Mouse (Mus musculus): ENCODE results near the gene Gpr162. TPM values are rescaled to one million over a fixed set of nuclear protein-coding genes. Genes with fewer than 3 reads are reported as not detected.
"Not testable (repeated sequence)": the region's sequence is repeated elsewhere in the genome, so short reads cannot be mapped to it uniquely, and the experiment has no call there.

Gene Gpr162
- total RNA-seq, 4 experiments from 2014 or later, result not detected

DNA sequence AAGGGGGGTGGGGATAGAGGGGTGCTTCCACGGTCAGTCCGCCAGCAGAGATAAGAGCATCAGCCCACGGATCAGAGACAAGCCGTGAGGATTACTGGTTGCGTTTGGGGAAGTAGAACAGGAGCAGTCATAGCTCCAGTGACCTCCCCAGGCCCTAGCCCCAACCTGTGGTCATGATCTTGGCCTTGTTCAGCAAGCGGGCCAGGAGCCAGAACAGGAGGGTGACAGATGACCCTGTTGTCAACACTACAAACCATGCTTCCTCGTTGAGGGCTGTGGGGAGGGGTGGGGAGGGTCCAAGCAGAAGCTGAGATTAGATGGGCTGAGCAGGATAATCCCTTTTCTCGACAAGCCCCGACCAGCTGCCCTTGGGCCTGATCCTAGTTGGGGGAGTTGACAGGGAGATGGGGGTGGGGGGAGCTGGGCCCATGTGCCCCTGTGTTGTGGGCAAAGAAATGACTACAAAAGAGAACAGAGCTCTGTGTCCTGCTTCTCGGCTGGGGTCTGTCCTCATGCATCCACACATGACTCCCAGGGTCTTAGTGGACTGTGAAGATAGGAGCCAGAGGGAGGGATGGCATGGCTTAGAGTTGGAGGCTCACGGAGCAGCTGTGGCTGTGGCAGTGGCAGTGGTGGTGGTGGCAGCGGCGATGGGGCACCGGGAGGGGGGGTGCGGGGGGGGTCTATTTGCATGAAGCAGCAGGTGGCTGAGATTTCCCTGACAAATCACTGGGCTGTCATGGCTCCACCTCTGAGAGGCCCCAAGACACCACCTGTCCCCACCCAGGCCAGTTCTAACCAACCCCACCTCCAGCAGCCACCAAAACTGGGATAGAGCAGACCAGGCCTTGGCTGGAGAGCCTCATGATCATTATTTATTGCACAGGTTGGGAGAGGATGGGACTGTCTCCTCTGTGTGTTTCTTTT lies 23.3 kb downstream of the Gpr162 start, which contains the start of gene Gnb3:
Gene Gnb3, minus strand, starts transcription at position 35 of the 927 bp plus-strand sequence.
- no peak for DNase-seq (ENCODE audit: low spot score in 2 of 2)

DNA sequence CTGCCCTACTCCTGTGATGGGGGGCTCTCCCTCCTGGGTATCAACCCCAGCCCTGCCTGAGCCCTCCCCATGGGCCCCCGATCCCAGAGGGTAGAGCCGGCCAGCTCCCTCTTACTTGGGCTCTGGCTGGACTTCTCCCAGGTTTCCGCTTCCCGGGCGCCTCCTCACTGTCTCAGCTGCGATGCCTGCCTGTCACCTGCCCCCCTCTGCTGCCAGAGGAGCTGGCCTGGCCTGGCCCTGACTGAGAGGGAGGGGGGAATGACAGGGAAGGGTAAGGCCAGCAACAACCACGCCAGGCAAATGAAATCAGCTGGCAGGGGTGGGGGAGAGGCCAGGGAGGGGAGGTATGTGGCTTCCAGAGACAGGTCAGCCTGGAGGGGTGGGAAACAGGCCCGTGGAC lies 24.0 kb downstream of the Gpr162 start:
- peak; percentile 20 to 65 for DNase-seq (ENCODE audit: low spot score in 2 of 2)

DNA sequence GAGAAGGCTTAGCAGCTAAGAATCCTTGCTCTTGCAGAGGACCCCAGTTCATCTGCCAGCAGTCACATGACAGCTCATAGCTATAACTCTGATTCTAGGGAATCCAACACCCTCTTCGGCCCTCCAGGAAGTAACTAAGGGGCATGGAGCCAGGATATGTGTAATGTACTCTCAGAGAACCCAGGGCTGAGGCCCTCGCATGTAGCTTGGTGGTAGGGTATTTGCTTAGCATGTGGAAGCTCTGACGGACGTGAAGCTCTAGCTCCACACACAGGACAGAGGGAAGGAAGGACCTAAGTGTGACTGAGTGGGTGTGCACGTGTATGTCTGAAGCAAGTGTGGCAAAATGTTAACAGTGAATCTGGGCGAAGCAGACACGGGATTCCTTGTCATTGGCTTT lies 27.4 kb downstream of the Gpr162 start:
- DNase-seq (ENCODE audit: low spot score in 2 of 2), result no peak

GRCm38 (mm10) chr6:124835531-124835930 lies 28.3 kb downstream of the Gpr162 start:
- DNase-seq (ENCODE audit: low spot score in 2 of 2), result no peak

DNA sequence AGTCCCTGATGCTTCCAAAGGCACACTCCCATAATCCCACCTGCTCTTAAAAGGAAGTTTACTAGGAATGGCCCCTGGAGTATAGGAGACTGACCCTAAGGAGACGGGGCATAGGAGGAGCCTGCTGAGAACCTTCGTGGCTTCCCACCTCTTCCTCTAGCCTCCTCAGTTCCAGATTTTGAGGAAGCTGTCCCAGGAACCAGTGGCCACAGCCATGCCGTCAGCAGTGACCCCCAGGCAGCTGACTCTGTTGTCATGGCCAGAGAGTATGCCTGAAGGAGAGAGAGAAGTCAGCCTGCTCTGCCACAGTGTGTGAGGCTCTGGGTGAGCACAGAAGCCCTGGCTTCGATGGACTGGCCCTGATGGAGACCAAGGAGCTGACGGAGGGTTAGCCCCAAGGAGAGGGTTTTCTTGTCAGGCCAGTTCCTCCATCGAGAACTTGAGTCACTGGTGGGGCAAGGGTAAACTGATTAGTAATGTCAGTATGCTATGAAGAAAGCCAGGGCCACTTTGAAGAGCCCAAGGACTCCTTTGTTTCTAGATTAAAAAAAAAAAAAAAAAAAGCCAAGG lies 29.2 kb downstream of the Gpr162 start:
- DNase-seq (ENCODE audit: low spot score in 2 of 2), result no peak

GRCm38 (mm10) chr6:124831649-124832048 lies 32.1 kb downstream of the Gpr162 start:
- no peak for DNase-seq (ENCODE audit: low spot score in 2 of 2)

DNA sequence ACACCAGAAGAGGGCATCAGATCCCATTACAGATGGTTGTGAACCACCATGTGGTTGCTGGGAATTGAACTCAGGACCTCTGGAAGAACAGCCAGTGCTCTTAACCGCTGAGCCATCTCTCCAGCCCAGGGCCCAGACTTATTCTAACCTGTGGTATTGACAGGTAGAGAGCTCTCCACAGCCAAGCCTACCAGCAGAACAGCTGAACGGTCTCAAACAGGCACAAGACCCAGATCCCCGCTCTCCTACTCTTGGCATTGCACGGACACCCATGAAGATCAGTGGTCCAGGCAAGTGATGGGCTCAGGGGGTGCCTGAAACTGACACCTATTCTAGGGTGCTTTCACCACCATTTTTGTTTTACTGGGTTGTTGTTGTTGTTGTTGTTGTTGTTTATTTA lies 32.6 kb downstream of the Gpr162 start:
- not testable (repeated sequence) for DNase-seq (ENCODE audit: low spot score in 2 of 2)

- DNase-seq (ENCODE audit: low spot score in 2 of 2), result peak; percentile 89 to 91
Observed at GRCm38 (mm10) chr6:124829799-124830700, 33.7 kb downstream of the Gpr162 start.

DNA sequence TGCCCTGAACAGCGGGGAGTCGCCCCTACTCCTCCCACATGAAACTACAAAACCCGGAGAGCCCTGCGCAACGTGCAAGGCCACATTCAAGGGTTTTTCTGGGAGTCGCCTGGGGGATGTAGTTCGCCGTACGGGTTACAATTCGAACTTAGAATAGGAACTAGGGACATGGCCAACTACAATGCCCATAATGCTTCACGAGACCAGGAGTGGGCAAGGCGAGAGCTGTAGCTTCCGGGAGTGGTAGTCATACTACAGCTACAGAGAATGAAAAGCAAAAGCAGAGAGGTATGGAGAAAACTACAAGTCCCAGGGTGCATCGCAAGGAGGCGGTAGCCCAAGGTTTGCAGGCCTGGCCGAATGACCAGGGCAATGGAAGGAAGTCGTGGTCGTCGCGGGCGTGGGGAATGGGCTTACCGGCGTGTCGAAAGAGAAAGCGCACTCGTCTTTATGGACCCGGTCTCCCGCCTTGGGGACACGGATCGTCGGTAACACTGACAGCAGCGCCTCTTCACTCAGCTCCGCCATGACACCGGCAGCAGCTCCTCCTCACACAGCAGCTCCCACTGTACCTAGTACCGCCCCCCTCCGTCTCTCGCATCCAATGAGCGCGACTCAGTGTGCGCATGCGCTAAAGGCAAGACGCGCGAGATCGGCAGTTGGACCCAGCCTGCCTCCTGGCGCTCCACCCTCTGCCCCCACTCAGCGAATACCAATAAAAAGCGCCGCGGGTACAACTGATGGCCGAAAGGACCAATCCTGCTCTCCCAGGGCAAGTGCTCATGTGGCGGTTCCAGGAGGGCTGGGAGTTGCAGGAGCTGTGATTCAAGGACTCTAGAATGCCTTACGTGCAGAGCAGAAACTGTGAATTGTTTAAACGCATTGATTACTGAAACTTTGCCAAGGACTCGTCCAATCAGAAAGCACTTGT lies 34.6 kb downstream of the Gpr162 start, which contains the start of the genes Usp5 and Cdca3:
Gene Usp5, minus strand, starts transcription at position 617 of the 931 bp plus-strand sequence.
Gene Cdca3, plus strand, starts transcription at position 680 of the 931 bp plus-strand sequence.
- DNase-seq (ENCODE audit: low spot score in 2 of 2), result peak; percentile 98 to 99

DNA sequence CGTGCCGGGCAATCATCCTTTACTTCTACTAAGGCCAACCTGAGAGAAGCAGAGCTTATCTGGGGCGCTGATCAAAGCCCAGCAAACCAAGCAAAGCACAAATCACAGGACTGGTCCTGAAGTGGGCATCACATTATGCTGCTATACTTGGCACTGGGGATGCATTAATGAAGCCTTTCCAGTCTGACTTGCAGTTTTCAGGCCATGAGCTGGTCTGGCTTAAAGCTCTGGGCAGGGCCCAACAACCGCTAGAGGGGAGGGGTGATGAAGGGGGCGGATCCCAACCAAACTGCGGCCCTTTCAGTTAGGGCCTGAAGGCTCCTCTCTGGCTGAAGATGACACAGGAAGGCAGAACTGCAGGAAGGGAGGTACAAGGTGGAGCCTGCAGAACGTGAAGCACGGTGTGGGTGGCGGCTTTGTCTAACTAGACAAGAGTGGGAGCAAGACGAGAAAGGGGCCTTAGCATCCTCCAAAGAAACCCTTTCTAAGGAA lies 35.6 kb downstream of the Gpr162 start:
- DNase-seq (ENCODE audit: low spot score in 2 of 2), result no peak

DNA sequence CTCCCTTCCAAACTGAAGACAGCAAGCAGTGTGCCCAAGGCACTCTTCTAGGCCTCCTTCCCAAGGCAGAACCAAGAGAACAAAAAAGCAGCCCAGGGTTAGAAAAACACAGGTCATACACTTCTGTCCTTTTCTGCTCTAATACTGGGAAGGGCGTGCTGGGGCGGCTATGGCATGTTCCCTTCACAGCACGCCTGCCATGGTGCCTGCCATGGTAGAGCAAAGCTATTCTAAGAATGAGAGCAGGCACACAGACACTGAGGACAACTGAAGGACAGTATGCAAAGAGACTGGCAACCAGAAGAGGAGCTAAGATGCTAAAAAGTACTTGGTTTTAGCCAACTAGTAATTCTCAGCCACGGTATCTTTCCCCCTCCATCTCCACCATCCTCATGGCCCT lies 41.7 kb downstream of the Gpr162 start:
- no peak for DNase-seq (ENCODE audit: low spot score in 2 of 2)

DNA sequence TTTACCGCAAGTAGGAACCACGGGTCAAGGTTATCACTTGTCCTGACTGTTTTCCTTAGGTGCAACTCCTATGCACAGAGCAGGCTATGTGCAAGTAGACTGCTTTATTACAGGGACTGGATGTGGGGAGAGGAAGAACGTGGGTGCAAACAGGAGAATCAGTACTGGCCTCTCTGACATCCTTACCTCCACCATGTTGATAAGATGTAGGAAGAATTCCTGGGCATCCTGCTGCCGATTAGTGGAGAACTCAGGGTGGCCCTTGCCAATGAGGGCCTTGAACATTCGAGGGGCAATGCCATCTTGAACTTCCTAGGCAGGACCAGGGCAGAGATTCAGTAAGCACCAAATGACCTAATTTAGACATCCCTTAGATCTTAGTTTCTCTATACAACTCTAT lies 42.9 kb downstream of the Gpr162 start:
- DNase-seq (ENCODE audit: low spot score in 2 of 2), result no peak

GRCm38 (mm10) chr6:124817971-124818370 lies 45.8 kb downstream of the Gpr162 start:
- no peak for DNase-seq (ENCODE audit: low spot score in 2 of 2)

DNA sequence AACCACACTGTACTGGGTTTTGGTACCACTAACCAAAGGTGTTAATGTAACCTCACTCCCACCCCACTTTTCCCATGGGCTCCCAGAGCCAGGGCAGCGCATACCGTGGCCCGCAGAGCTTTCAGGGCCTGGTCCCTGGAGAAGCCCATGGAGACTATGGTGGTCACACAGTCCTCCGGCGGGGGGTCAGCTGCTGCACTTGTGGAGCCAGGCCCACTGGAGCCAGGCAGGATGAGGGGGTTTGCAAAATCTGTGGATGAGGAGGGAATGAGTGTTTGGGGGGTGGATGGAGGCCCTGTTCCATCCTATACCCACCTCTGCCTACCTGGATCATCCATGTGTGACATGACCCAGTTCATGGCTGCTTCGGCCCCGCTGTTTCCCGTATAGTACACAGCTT lies 46.2 kb downstream of the Gpr162 start:
- DNase-seq (ENCODE audit: low spot score in 2 of 2), result no peak

GRCm38 (mm10) chr6:124817125-124817524 lies 46.7 kb downstream of the Gpr162 start:
- no peak for DNase-seq (ENCODE audit: low spot score in 2 of 2)

DNA sequence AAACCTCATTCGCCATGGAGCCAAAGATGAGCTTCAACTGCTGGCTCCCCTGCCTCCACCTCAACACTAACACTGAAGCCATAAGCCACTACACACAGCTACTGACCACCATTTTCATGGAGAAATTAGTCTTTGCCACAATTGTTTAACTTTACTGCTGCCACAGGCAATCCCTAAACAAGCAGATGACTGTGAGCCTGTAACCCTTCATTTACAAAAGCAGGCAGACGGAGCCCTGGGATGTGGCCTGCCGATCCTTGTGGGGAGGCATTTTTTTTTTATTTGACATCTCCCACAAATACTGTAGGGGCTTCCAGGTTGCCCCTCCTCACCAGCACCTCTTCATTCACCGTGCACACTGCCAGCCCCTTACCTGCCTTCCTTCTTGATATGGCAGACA lies 47.2 kb downstream of the Gpr162 start:
- no peak for DNase-seq (ENCODE audit: low spot score in 2 of 2)

DNA sequence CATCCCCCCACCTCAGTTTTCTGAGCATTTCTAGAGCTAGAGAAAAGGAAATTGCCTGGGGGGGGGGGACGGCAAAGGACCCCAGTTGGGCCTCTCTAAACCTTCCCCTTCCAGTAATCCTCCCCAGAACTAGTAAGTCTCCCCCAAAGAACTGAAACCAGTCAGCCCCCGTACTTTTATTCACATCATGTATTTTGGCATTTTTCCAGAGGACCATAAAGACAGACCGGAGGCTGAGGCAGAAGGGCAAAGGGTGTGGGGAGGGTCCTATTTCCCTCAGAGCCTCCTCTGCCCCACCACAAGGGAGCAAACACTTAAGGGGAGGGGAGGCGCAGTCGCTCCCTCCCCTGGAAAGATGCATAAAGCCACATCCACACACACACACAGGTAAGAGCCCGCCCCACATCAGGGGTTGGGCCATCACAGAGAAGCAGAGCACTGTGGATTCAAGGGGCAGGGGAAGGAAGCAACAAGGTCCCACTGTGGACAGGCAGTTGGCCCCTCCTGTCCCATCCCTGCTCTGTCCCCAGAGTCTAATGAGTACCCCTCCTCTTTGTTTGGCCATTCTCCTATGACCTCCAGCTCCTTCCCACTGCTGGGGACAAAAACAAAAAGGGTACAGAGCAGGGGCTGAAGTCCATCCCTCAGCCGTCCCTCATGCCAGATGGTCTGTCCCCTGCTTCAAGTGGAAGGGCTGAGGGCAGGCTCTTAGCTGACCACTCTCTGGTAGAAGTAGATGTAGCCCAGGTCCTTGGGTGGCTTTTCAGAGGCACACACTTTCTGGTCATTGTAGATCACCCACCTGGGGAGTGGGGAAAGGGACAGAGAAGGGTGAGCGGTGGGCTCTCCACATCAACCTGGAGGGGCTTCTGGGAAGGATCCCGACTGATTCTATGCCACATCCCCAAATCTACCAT lies 48.7 kb downstream of the Gpr162 start:
- no peak for DNase-seq (ENCODE audit: low spot score in 2 of 2)

GRCm38 (mm10) chr6:124814448-124814847 lies 49.3 kb downstream of the Gpr162 start:
- no peak for DNase-seq (ENCODE audit: low spot score in 2 of 2)

DNA sequence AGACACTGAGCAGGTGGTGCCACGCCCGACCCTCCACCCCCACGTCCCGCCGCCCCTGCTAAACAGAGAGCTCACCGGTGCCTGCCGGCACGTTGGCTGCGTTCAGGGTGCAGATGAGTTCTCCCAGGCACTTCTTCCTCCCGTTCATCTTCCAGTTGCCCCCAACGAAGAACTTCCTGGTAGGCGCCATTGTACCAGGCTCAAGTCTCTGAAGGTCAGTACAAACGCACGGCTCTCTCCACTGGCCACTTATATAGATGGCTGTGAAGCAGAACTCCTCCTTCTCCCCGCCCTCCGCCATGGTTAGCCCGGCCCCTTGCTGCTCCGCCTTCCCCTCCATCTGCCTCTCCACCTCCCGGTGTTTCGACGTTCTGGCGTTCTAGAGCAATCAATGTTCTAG lies 49.9 kb downstream of the Gpr162 start, which contains the start of gene Tpi1:
Gene Tpi1, minus strand, starts transcription at position 364 of the 400 bp plus-strand sequence.
- DNase-seq (ENCODE audit: low spot score in 2 of 2), result peak; percentile 89

Data from gastrocnemius, adult 8-10 months (tissue).